Mouse (Mus musculus): Measurements from ENCODE around the gene Stx16. TPM values are rescaled to one million over a fixed set of nuclear protein-coding genes. Genes with fewer than 3 reads are reported as not detected.

Stx16 gene
- total and polyA plus RNA-seq, 3 experiments = 32.2 to 49.4 (median 44.1) TPM

DNA sequence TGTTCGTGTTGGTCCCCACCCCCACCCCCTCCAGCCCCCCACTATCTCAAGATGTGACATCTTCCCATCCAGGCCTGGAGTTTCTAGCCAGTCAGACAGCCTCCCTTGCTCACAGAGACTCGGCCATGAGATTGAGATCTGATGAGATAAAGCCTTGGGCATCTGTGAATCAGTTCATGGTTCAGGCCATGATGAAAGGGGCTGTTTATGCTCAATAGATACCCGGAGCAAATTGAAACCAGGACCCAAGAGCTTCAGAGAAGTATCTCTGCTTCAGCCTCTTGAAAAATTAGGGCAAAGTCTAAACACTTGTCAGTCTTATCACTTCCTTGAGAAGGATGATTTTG, 25.8 kb upstream of the Stx16 start:
- Histone ChIP-seq H3K9me3 (replicated peaks) (peaks cover 48% of the 10 kb centered on the region), H3K4me1 (ENCODE audit: insufficient read depth, low read depth, low read length) (no peaks in the 10 kb centered on the region), H3K27me3 (ENCODE audit: insufficient read depth, low read length) (no peaks in the 10 kb centered on the region), H3K36me3 (replicated peaks) (no peaks in the 10 kb centered on the region), H3K4me3 (ENCODE audit: low read depth, low read length) (no peak overlapping the region)
- ATAC-seq (ENCODE audit: extremely low read depth, insufficient number of reproducible peaks, low FRiP score, poor library complexity, severe bottlenecking) (no peak), DNase-seq (ENCODE audit: low spot score) (no peak)
- TF ChIP-seq CTCF (IDR thresholded peaks at IDR 0.05; ENCODE audit: low read depth, low read length) (no peak), POLR2AphosphoS5 (IDR thresholded peaks at IDR 0.05; ENCODE audit: insufficient replicate concordance, low read depth, low read length) (no peak), GATA2 (IDR thresholded peaks at IDR 0.05; ENCODE audit: borderline replicate concordance, low read depth, low read length) (no peak), TAL1 (conservative IDR thresholded peaks at IDR 0.05; ENCODE audit: low read depth, low read length) (no peak), GATA1 (IDR thresholded peaks at IDR 0.05; ENCODE audit: borderline replicate concordance, low read length) (no peak)

DNA sequence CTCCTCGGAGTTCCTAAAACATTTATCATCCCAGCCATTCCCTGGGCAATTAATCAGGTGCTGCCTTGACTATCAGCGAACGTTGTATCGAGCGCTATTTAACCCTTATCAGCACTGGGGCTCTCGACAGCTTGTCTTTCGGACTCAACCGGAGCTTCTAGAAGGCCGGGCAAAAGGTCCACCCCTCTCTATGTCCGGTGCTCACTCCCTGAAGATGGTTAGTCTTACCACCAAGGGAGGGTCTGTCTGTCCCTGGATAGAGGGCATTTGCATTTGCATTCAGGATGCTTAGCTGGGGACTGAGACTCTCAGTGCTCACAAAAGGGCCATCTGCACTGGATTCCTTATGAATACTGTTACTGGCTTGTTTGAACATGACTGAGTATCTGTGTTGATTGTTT, 25.0 kb upstream of the Stx16 start:
- H3K4me1 ChIP-seq (ENCODE audit: insufficient read depth, low read depth, low read length) = no peaks in the 10 kb centered on the region
- no peaks in the 10 kb centered on the region for H3K27me3 ChIP-seq (ENCODE audit: insufficient read depth, low read length)
- peaks cover 46% of the 10 kb centered on the region for H3K9me3 ChIP-seq (replicated peaks)
- no peaks in the 10 kb centered on the region for H3K36me3 ChIP-seq (replicated peaks)
- no peak for TF ChIP-seq GATA2 (IDR thresholded peaks at IDR 0.05; ENCODE audit: borderline replicate concordance, low read depth, low read length)
- TF ChIP-seq CTCF (IDR thresholded peaks at IDR 0.05; ENCODE audit: low read depth, low read length) = no peak
- TF ChIP-seq TAL1 (conservative IDR thresholded peaks at IDR 0.05; ENCODE audit: low read depth, low read length) = no peak
- no peak for DNase-seq (ENCODE audit: low spot score)
- ATAC-seq (ENCODE audit: extremely low read depth, insufficient number of reproducible peaks, low FRiP score, poor library complexity, severe bottlenecking) = no peak
- no peak overlapping the region for H3K4me3 ChIP-seq (ENCODE audit: low read depth, low read length)

DNA sequence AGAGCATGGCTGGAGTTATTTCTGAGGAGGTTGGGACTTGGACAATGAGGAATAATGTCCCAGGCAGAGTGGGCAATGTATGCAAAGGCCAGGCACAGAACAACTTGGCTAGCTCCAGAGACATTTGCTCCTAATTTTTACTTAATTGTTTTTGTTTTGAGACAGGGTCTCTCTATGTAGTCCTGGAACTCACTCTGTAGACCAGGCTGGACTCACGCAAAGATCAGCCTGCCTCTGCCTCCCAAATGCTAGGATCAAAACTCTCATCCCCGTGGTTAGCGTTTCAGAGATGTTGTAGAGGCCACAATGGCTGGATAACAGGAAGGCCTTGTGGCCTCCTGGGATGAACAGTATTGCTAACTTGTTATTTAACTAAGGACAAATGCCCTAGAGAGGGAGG, 21.6 kb upstream of the Stx16 start:
- Histone ChIP-seq H3K27me3 (ENCODE audit: insufficient read depth, low read length) (no peaks in the 10 kb centered on the region), H3K4me3 (ENCODE audit: low read depth, low read length) (no peak overlapping the region), H3K9me3 (replicated peaks) (peaks cover 29% of the 10 kb centered on the region), H3K4me1 (ENCODE audit: insufficient read depth, low read depth, low read length) (no peaks in the 10 kb centered on the region), H3K36me3 (replicated peaks) (no peaks in the 10 kb centered on the region)
- TF ChIP-seq POLR2AphosphoS5 (IDR thresholded peaks at IDR 0.05; ENCODE audit: insufficient replicate concordance, low read depth, low read length) (no peak), GATA2 (IDR thresholded peaks at IDR 0.05; ENCODE audit: borderline replicate concordance, low read depth, low read length) (no peak), TAL1 (conservative IDR thresholded peaks at IDR 0.05; ENCODE audit: low read depth, low read length) (no peak), GATA1 (IDR thresholded peaks at IDR 0.05; ENCODE audit: borderline replicate concordance, low read length) (no peak), CTCF (IDR thresholded peaks at IDR 0.05; ENCODE audit: low read depth, low read length) (no peak)
- ATAC-seq (ENCODE audit: extremely low read depth, insufficient number of reproducible peaks, low FRiP score, poor library complexity, severe bottlenecking) (no peak), DNase-seq (ENCODE audit: low spot score) (no peak)

DNA sequence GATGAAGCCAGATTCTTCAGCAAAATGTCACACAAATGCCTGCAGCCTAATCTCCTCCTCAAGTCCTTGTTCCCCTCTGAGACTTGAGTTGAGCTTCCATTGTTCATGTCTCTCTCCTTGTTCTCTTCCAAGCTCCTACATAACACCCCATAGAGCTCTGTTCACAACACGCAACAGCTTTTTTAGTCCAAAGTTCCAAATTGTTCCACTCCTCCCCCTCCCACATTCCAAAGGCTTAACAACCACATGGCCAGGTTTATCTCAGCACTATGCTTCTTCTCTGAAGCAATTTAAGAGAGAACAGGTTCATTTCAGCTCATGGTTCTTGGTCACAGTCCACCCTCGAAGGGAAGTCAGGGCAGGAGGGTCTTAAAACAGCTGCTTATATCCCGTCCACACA, 18.4 kb upstream of the Stx16 start:
- no peaks in the 10 kb centered on the region for H3K4me1 ChIP-seq (ENCODE audit: insufficient read depth, low read depth, low read length)
- ATAC-seq (ENCODE audit: extremely low read depth, insufficient number of reproducible peaks, low FRiP score, poor library complexity, severe bottlenecking) (no peak), DNase-seq (ENCODE audit: low spot score) (no peak)
- TF ChIP-seq CTCF (IDR thresholded peaks at IDR 0.05; ENCODE audit: low read depth, low read length) (no peak), GATA1 (IDR thresholded peaks at IDR 0.05; ENCODE audit: borderline replicate concordance, low read length) (no peak), POLR2AphosphoS5 (IDR thresholded peaks at IDR 0.05; ENCODE audit: insufficient replicate concordance, low read depth, low read length) (no peak), GATA2 (IDR thresholded peaks at IDR 0.05; ENCODE audit: borderline replicate concordance, low read depth, low read length) (no peak), TAL1 (conservative IDR thresholded peaks at IDR 0.05; ENCODE audit: low read depth, low read length) (no peak)
- no peaks in the 10 kb centered on the region for H3K27me3 ChIP-seq (ENCODE audit: insufficient read depth, low read length)
- H3K9me3 ChIP-seq (replicated peaks) = peaks cover 16% of the 10 kb centered on the region
- H3K4me3 ChIP-seq (ENCODE audit: low read depth, low read length) = no peak overlapping the region
- no peaks in the 10 kb centered on the region for H3K36me3 ChIP-seq (replicated peaks)

DNA sequence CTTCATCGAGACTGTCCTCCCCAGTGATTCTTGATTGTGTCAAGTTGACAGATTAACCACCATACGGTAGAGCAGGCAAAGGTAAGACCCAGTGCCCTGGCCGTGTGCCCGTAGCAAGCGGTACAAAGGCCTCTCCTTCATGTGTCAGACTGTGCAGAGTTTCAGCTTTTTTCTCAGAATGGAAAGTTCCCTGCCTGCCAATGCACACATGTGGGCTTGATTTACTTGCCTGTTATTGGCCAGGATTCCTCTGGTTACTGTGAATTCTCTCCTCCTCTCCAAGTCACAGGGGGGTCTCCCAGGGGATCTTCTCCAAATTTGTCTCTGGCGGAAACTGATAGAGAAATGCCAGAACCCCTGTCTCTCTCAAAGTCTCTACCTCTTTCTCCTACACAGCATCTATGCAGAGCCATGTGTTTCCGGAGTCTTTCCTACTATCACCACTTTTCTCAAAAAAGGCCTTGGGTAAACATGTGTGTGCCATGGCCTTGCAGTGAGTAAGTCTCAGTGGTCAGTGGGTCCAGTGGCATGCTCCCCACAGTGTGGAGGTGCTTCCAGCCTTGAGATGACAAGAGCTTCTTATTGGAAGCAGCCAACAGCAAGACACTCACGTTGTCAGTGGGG, 17.7 kb upstream of the Stx16 start:
- no peaks in the 10 kb centered on the region for H3K27me3 ChIP-seq (ENCODE audit: insufficient read depth, low read length)

DNA sequence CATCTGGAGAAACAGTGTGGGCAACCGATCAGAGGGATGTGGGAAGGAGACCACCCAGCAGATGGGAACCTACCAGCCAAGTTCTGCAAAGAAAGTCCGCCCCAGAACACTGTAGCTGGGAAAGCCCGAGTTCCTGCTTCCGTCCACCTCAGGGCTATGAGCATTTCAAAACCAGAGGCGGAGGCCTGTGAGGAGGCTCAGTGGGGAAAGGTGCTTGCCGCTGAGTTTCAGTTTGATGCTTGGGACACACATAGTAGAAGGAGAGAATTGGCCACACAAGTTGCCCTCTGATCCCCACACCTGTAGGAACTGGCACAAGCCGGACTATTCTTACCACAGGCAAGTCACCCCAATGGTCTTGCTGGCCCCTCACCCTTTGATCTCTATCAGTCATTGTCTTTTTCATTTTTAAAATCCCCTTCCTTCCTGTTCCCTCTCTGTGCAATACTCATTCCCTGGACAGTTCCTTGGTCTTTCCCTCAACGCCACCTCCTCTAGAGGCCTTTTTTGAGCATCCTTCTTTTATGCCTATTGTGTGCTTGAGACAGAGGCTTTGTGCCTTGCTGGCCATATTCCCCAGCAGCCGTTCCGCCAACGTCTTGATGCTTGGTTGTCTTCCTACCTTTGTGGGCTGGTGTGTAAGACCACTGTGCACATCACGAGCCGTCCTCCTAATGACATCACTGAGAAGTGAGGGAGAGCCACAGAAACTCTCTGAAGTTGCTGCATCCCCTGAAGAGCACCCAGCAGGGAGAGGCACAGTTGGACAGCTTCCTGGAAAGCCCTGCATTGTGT, 16.3 kb upstream of the Stx16 start:
- ATAC-seq (ENCODE audit: extremely low read depth, insufficient number of reproducible peaks, low FRiP score, poor library complexity, severe bottlenecking) (no peak), DNase-seq (ENCODE audit: low spot score) (no peak)
- no peaks in the 10 kb centered on the region for H3K36me3 ChIP-seq (replicated peaks)
- H3K4me1 ChIP-seq (ENCODE audit: insufficient read depth, low read depth, low read length) = no peaks in the 10 kb centered on the region
- H3K27me3 ChIP-seq (ENCODE audit: insufficient read depth, low read length) = no peaks in the 10 kb centered on the region
- no peak for TF ChIP-seq GATA2 (IDR thresholded peaks at IDR 0.05; ENCODE audit: borderline replicate concordance, low read depth, low read length)
- no peak for TF ChIP-seq GATA1 (IDR thresholded peaks at IDR 0.05; ENCODE audit: borderline replicate concordance, low read length)
- TF ChIP-seq TAL1 (conservative IDR thresholded peaks at IDR 0.05; ENCODE audit: low read depth, low read length) = no peak
- TF ChIP-seq CTCF (IDR thresholded peaks at IDR 0.05; ENCODE audit: low read depth, low read length) = no peak
- TF ChIP-seq POLR2AphosphoS5 (IDR thresholded peaks at IDR 0.05; ENCODE audit: insufficient replicate concordance, low read depth, low read length) = no peak
- no peak overlapping the region for H3K4me3 ChIP-seq (ENCODE audit: low read depth, low read length)
- H3K9me3 ChIP-seq (replicated peaks) = peaks cover 10% of the 10 kb centered on the region

More for the DNA sequence above, 17.7 kb upstream of the Stx16 start:
- no peak for ATAC-seq (ENCODE audit: extremely low read depth, insufficient number of reproducible peaks, low FRiP score, poor library complexity, severe bottlenecking)
- Histone ChIP-seq H3K4me3 (ENCODE audit: low read depth, low read length) (no peak overlapping the region), H3K36me3 (replicated peaks) (no peaks in the 10 kb centered on the region), H3K4me1 (ENCODE audit: insufficient read depth, low read depth, low read length) (no peaks in the 10 kb centered on the region), H3K9me3 (replicated peaks) (peaks cover 11% of the 10 kb centered on the region)
- DNase-seq (ENCODE audit: low spot score) = no peak
- TF ChIP-seq GATA1 (IDR thresholded peaks at IDR 0.05; ENCODE audit: borderline replicate concordance, low read length) = no peak
- TF ChIP-seq CTCF (IDR thresholded peaks at IDR 0.05; ENCODE audit: low read depth, low read length) = no peak
- TF ChIP-seq POLR2AphosphoS5 (IDR thresholded peaks at IDR 0.05; ENCODE audit: insufficient replicate concordance, low read depth, low read length) = no peak
- no peak for TF ChIP-seq GATA2 (IDR thresholded peaks at IDR 0.05; ENCODE audit: borderline replicate concordance, low read depth, low read length)
- TF ChIP-seq TAL1 (conservative IDR thresholded peaks at IDR 0.05; ENCODE audit: low read depth, low read length) = no peak

Measured in G1E (cell line).